26 mouse cellular contexts compared by ENCODE assay signal in genomic region chr7:15418046-15418445, GRCm38 (mm10). TPM values are rescaled to one million over a fixed set of nuclear protein-coding genes. Genes with fewer than 3 reads are reported as not detected.
"Had no signal": no experiment of that assay in that cellular context is flagged by ENCODE, and none has a peak within 500 bp of the region (broad histone marks: within the 10 kb centered on the region; RNA-seq: fewer than 3 reads in every experiment).

No protein-coding gene starts in this region.

RNA-seq across cellular contexts. Expression of gene Obox1, which starts 29.3 kb away (rescaled TPM):
- polyA plus RNA-seq: heart, embryonic 11.5 days; heart, embryonic 12.5 days; heart, embryonic 13.5 days; heart, embryonic 14.5 days; heart, embryonic 15.5 days; heart, embryonic 16.5 days; heart, postnatal 0 days; hindbrain, embryonic 10.5 days; hindbrain, embryonic 11.5 days; hindbrain, embryonic 12.5 days; hindbrain, embryonic 13.5 days; hindbrain, embryonic 14.5 days; hindbrain, embryonic 15.5 days; hindbrain, embryonic 16.5 days; hindbrain, postnatal 0 days; inflammation-experienced regulatory T-cells, adult 6 months; intestine, embryonic 14.5 days; intestine, embryonic 15.5 days; intestine, embryonic 16.5 days; intestine, postnatal 0 days; kidney, adult 2 months; kidney, embryonic 14.5 days; kidney, embryonic 15.5 days; kidney, embryonic 16.5 days; kidney, postnatal 0 days; large intestine, adult 2 months had no signal

RNA-seq across cellular contexts. Expression of gene Obox2, which starts 29.5 kb away (rescaled TPM):
- polyA plus RNA-seq: heart, embryonic 11.5 days; heart, embryonic 12.5 days; heart, embryonic 13.5 days; heart, embryonic 14.5 days; heart, embryonic 15.5 days; heart, embryonic 16.5 days; heart, postnatal 0 days; hindbrain, embryonic 10.5 days; hindbrain, embryonic 11.5 days; hindbrain, embryonic 12.5 days; hindbrain, embryonic 13.5 days; hindbrain, embryonic 14.5 days; hindbrain, embryonic 15.5 days; hindbrain, embryonic 16.5 days; hindbrain, postnatal 0 days; inflammation-experienced regulatory T-cells, adult 6 months; intestine, embryonic 14.5 days; intestine, embryonic 15.5 days; intestine, embryonic 16.5 days; intestine, postnatal 0 days; kidney, adult 2 months; kidney, embryonic 14.5 days; kidney, embryonic 15.5 days; kidney, embryonic 16.5 days; kidney, postnatal 0 days; large intestine, adult 2 months had no signal
